Mouse (Mus musculus): ENCODE measurements around the gene Gm17535.
"Not testable (repeated sequence)": the region's sequence is repeated elsewhere in the genome, so short reads cannot be mapped to it uniquely, and the experiment has no call there.

DNA sequence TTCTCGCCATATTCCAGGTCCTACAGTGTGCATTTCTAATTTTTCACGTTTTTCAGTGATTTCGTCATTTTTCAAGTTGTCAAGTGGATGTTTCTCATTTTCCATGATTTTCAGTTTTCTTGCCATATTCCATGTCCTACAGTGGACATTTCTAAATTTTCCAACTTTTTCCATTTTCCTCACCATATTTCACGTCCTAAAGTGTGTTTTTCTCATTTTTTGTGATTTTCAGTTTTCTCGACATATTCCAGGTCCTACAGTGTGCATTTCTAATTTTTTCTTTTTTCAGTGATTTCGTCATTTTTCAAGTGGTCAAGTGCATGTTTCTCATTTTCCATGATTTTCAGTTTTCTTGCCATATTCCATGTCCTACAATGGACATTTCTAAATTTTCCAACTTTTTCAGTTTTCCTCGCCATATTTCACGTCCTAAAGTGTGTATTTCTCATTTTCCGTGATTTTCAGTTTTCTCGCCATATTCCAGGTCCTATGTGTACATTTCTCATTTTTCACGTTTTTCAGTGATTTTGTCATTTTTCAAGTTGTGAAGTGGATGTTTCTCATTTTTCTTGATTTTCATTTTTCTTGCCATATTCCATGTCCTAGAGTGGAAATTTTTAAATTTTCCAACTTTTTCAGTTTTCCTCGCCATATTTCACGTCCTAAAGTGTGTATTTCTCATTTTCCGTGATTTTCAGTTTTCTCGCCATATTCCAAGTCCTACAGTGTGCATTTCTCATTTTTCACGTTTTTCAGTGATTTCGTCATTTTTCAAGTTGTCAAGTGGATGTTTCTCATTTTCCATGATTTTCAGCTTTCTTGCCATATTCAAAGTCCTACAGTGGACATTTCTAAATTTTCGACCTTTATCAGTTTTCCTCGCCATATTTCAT, 14.3 kb upstream of the Gm17535 start:
- TF ChIP-seq EP300 (IDR thresholded peaks at IDR 0.05; ENCODE audit: insufficient read depth, low read depth, low read length); CTCF (IDR thresholded peaks at IDR 0.05; ENCODE audit: low read depth, low read length): not testable (repeated sequence)
